Mouse (Mus musculus): ENCODE measurements at regions not wholly inside any gene's neighbourhood (a gene's known extent, or its start where the extent isn't known, plus 50 kb on each side); places are given as distances from the start of the nearest gene placed in this dataset.

DNA sequence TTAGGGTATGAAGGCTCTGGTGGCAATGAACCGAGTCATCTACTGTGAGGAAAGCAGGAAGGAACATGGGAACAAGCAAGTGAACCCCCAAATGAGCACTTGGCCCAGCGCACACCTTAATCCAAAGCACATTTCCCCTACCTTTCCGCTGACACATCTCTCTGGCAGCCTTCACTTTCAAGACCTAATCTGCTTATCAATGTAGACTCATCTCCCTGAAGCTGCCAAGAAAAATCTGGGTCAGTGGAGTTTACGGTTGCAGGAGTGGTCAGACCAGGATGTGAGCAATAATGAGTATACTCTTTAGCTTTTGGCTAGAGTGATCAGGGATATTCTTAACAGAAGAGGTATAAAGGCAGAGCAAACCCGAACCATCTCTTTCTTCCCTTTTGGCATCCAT lies 242.4 kb upstream of the Tsc22d2 start:
- TF ChIP-seq POLR2A (IDR thresholded peaks at IDR 0.05; ENCODE audit: insufficient read depth, low read depth, low read length) (no peak), CTCF (IDR thresholded peaks at IDR 0.05) (no peak), EP300 (IDR thresholded peaks at IDR 0.05; ENCODE audit: insufficient read depth, low read depth, low read length) (no peak)
